Mouse (Mus musculus) embryo, embryonic 10.5 days (tissue): ENCODE measurements at regions not wholly inside any gene's neighbourhood (a gene's known extent, or its start where the extent isn't known, plus 50 kb on each side); places are given as distances from the start of the nearest gene placed in this dataset.

Experiments used
- DNase-seq: peaks from one replicate; pipeline ENCODE4 v3.0.0-alpha.2; 2015; ENCODE audit warnings: low spot score

- peak; percentile 48 for DNase-seq
Measured at GRCm38 (mm10) chr13:107641926-107642657, 402.2 kb upstream of the Smim15 start.

DNA sequence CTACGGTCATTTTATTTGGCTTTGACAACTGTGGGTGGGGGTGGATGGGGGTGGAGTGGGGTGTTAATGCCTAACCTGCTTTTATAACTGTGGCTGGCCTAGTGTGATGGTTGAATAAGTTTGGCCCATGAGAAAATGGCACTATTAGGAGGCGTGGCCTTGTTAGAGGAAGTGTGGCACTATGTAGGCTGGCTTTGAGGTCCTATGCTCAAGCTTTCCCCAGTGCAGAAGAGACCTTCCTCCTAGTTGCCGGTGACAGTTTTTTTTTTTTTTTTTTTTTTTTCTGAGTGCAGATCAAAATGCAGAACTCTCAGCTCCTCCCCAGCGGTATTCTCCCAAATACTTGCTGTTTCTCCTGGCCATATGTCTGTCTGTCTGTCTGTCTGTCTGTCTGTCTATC is 404.6 kb upstream of the Smim15 start:
- no peak for DNase-seq

DNA sequence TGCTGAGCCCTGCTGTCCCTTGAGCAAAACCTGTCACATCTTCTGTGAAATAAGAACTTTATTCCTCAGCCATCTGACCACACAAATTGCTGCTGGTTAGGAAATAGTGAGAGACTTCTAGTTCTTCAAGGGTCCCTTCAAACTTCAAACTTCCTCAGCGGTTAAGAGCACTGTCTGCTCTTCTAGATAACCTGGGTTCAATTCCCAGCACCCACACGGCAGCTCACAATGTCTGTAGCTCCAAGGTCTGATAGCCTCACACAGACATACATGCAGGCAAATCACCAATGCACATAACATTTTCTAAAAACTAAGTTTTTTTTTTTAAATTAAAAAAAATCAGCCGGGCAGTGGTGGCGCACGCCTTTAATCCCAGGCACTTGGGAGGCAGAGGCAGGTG is 407.0 kb upstream of the Smim15 start:
- no peak for DNase-seq

DNA sequence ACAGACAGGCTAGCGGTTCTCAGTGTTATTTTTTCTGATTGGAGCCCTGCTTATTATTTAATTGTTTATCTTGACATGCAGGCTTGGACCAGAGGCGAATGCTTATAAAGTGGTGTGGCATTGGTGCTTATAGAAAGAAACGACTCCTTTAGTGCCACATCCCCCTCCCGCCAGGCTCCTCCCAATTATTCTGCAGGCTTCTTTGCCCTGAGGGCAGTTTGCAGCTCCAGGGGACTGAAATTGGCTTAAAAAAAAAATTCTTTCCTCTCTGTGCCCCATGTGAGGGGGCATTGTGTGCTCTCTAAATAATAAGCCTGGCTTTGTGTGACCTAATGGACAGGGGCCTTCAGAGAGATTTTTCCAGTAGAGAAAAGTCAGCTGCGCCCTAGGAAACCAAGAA is 409.1 kb upstream of the Smim15 start:
- peak; percentile 42 for DNase-seq

GRCm38 (mm10) chr13:107627073-107627472 is 417.2 kb upstream of the Smim15 start:
- no peak for DNase-seq

DNA sequence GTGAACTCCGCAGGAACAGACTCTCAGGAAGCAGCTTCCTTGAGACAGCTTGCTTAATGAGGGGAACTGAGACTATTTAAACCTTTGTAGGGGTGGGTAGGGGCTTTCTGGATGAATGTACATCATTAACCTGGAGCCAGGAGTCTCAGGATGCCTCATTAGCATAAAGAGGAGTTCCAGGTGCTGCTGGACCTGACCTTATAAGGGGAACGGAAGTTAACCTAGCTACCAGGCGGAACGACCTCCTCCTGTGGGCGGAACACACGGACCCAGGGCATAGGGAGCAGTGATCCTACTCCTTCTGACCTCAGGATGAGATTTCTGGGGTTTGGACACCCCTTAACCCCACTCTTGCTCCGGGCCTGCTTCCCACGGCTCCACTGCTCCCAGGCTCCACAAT is 417.6 kb upstream of the Smim15 start:
- DNase-seq, result no peak

DNA sequence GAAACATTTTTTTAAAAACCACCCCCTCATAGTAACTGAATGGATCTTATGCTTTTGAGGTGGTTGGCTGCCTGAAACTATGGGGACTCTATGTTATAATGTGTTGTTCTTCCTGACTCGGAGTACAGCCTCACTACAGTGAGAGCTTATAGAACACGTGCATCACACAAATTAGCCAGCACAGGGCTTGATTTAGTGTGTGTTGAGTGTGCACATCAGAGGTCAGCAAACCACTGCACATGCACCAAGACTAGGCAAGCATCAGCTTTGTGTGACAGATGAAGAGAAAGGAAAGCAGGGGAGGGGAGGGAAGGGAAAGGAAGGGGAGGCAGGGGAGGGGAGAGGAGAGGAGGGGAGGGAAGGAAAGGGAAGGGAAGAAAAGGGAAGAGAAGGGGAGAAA is 422.9 kb upstream of the Smim15 start:
- DNase-seq, result no peak

DNA sequence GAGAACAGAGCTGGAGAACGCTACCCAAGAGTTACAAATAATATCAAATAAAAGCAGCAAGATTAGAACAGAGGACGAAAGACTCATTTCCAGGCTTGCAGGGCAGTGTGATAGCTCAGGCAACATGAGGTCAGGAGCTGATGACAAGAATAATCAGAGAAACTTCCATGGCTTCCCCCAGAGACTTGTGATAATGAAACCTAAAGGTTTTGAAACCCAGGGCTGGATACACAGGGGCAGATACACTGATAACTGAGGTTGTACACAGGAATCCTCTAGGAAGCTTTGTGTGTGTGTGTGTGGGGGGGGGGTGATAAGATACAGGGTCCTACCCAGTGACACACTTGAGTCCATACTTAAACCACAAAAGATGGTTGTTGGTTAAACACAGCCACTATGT is 423.4 kb upstream of the Smim15 start:
- DNase-seq, result no peak

- peak; percentile 76 for DNase-seq
Measured at GRCm38 (mm10) chr13:107620210-107620609, 424.0 kb upstream of the Smim15 start.

DNA sequence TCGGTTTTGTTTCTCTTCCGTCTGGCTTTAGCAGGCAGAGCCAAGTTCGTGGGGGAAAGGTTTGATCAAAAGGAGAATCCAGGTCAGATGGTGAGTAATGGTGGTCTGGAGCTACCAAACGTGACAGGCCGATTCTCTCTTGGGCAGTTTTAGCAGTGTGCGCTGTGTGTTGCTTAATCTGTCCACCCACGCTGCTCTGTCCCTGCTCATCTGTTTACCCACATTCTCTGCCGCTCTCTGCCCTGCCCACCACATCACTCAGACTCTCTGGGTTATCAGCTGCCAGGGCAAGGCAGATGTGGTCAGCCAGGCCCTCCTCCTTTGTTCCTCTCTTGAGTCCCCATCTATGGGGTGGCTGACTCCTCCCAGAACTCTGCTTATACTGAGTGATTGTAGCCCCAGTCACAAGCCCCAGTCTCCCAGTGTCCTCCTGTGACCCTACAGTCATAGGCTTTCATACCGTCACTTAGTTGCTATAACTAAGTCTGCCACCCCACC is 424.8 kb upstream of the Smim15 start:
- DNase-seq, result peak; percentile 54

DNA sequence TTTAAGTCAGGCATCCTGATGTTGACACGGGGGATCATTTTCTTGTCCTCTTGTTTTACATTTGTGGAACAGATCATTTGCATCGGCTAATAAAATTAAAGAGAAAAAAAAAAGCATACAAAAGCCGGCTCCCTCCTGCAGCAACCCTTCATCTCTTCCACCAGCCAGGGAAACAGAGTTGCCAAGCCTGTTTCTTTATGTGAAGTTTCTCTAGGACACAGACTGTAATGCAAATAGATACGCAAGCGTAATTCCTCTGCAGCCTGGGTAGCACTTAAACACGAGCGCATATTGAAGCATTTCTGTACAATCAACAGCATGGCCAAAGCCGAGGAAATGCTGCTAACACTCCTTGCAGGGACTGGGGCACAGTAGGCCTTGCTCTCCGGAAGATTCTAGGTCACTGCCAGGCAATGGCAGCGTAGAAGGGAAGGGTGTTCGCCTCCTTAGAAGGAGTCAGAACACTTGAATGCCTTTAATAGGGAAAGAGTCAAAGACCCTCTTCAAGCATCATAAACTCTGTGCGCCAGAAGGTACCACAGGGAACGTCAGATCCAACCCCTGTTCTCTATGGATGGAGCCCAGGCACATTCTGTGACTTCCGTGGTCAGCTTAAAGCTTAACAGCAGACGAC is 425.3 kb upstream of the Smim15 start:
- DNase-seq, result peak; percentile 29

GRCm38 (mm10) chr13:107618369-107618771 is 425.9 kb upstream of the Smim15 start:
- DNase-seq, result peak; percentile 50

DNA sequence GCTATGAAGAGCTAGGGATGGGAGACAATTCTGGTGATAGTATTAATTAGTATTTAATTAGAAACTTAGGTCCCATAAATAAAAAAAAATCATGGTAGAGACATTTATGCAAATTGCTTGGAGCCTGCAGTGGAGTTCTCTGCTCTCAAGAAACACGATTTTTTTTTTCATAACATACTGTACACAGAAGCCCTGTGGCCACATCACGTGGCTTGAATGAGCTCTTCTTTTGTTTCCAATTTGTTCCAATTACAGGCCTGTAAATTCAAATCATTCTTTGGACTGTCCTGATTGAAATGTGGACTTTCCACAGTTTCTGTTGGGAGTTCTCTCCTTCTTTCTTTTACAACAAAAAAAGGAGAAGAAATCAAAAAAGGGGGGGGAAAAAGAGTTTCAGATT is 426.7 kb upstream of the Smim15 start:
- no peak for DNase-seq

GRCm38 (mm10) chr13:107616775-107617174 is 427.5 kb upstream of the Smim15 start:
- no peak for DNase-seq

DNA sequence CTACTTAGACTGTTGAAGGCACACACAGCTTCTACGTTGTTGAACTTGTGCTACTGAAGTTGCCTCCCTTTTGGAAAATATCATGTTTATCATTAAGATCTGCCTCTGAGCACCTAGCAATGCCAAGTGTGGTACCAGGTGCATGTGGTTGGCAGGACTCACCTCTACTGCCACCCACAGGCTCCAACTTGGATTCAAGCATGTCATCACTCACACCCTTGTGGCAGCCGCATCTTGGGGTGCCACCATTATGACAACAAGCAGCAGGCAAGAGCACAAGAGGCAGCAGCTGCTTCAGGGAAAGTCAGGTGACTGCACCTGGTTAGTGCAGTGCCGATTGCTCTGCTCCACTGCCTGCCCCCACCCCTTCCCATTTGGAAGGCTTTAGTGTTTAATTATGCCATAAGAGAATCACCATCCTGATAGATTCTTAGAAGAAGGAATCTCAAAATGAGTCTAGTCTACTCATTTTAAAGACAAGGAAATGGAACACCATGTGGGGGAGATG is 435.2 kb upstream of the Smim15 start:
- DNase-seq, result no peak

DNA sequence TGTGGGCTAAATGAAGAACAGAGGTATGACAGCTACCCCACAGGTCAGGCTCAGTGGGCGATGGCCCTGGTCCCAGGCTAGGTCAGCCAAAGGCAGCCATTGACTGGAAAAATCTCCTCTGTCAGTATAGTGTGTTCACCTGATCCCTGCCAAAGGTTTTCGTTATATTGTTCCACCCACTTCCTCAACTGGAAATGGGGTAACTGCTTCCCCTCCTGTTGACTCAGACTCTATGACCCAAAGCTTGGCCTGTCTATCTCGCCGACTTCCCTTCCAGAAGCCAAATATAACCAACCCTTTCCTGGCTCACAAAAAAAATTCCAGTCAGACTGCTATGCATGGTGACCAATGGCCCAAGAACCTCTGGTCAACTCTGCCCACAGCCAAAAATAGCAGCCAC is 437.0 kb upstream of the Smim15 start:
- no peak for DNase-seq

DNA sequence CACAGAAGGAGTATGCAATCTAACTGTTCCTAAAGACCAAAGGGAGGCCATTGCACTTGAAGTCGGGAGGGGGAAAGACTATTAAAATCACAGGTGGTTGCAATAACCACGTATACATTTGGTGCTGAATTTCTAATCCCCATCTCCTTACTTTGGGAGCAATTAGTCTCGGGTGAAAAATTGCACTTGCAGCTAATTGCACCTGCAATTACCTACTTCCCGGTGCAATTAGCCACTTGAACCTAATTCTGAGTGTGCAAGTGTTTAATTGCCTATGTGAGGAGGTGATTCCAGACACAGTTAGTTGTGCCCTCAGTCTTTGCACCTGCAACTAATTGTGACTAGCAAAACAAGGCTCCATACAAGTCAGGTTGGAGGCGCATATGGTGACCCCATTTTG is 442.1 kb upstream of the Smim15 start:
- DNase-seq, result no peak

GRCm38 (mm10) chr13:107601132-107601439 is 443.2 kb upstream of the Smim15 start:
- DNase-seq, result no peak

- peak; percentile 80 for DNase-seq
Measured at GRCm38 (mm10) chr13:107600331-107601131, 443.7 kb upstream of the Smim15 start.

GRCm38 (mm10) chr13:107599094-107599644 is 445.1 kb upstream of the Smim15 start:
- no peak for DNase-seq

GRCm38 (mm10) chr13:107598391-107598790 is 445.9 kb upstream of the Smim15 start:
- peak; percentile 64 for DNase-seq

- DNase-seq, result no peak
Measured at GRCm38 (mm10) chr13:107597217-107597616, 447.0 kb upstream of the Smim15 start.

- DNase-seq, result no peak
Measured at GRCm38 (mm10) chr13:107596183-107596582, 448.1 kb upstream of the Smim15 start.
